Mouse (Mus musculus) c-Kit-positive CD71-positive TER-119-negative erythroid progenitor cells, embryonic 14.5 days (primary cell): Measurements from ENCODE around the gene Nat8f6.
"Not testable (repeated sequence)": the region's sequence is repeated elsewhere in the genome, so short reads cannot be mapped to it uniquely, and the experiment has no call there.

Experiments used
- DNase-seq: peaks from one replicate; pipeline ENCODE4 v3.0.0-alpha.2; 2013; ENCODE audit warnings: low read depth

Nat8f6 gene

DNA sequence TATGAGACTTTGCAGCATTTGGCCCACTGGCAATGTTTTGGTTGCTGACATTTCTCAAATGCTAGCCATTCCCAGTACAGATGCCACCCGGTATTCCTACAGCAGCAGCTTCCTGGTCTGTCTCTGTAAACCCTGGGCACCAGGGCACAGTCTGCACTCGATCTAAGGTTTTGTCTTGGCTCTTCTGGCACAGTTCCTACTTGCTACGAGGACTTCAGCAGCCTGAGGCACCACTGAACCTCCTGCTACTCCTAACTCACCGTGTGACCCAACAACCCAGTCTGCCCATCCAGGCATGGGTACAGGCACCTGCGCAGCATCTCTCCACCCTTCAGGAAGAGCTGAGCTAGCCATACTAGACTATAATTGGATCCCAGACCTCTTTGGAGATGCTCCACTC lies 15.3 kb upstream of the Nat8f6 start:
- DNase-seq = not testable (repeated sequence)

DNA sequence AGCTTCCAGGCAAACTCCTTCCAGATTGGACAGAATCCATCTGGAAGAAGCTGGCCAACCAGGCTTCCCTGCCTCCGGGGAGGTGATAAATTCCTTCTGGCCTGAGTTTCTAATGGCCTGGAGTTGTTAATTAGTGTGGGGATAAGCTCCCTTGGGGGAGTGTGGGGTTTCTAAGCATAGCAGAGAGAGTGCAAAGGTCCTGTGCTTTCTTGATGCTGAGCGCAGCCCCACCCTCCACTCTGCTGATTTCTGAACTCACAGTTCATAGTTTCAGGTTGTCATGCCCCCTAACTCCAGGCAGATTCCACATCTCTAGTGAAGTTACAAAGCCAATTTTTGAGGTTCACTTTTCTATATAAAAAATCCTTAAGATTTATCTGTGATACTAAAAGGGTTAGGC lies 14.3 kb upstream of the Nat8f6 start:
- not testable (repeated sequence) for DNase-seq

DNA sequence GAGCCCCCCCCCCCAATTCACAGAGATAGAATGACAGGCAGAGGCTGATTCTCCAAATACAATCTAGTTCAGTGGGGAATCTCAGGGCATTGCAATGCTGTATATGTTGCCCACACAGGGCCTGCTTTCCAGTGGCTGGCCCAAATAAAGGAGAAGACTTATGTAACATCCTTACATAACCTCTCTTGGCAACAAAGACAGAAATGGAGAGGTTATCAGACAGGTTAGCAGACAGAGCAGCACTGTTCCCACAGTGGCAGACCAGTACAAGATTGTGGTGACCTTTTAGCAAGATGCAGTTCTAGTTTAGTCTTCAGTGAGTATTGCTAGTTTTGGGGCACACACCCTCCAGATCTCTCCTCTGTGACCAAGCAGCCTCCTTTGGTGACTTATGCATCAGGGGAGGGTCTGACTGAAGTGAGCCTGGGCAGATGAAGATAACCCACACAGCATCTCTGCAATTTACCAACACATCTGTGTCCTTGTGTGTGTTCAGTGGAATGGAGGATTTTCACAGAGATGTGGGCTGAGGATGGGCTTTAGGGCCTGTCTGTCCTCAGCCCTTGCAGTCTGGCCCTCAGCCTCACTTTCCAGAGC lies 13.8 kb upstream of the Nat8f6 start:
- DNase-seq = not testable (repeated sequence)

DNA sequence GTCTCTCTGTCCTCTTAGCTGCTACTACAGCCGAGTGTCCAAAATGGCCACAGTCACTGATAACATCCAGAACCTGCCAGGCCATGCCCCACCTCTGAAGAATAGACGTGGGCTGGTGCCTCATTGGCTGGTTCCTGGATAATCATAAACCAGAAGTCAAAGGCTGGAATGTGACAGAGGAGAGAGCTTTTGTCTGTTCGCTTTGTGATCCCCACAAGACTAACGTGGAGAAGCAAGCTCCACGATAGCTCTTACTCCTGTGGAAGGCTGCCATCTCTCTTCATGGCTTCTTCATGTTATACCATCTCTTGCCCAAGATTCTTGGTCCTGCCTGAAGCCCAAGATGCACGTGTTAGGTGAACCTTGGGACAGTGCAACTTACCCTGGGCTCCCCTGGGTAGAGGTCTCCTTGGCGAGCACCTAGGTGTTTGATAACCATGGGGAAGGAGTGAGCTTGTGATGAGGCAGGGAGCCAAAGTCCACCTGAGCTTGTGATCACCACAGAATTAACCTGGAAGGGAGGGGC lies 11.1 kb upstream of the Nat8f6 start, which contains the start of gene Nat8:
Gene Nat8 (minus strand): TSS at position 287 of the 526 bp plus-strand sequence.
- no peak for DNase-seq

DNA sequence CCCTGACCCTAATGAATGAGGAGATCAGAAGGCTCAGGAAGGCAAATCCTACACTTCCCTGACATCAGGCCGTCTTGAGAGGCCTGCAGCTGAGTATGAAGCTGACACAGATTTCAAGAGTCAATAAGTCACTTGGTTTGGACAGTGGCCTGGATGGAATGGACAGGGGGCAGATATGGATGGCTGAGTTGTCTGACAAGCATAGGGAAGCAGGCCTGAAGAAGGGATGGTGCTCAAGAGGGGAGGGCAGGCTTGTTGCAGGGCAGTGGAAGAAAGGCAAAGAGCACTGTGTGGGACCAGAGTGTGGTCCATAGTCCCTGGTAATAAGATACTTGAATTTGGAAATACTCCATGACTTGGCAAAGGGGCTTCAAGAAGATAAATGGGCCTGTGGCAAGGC lies 8.7 kb upstream of the Nat8f6 start:
- no peak for DNase-seq

DNA sequence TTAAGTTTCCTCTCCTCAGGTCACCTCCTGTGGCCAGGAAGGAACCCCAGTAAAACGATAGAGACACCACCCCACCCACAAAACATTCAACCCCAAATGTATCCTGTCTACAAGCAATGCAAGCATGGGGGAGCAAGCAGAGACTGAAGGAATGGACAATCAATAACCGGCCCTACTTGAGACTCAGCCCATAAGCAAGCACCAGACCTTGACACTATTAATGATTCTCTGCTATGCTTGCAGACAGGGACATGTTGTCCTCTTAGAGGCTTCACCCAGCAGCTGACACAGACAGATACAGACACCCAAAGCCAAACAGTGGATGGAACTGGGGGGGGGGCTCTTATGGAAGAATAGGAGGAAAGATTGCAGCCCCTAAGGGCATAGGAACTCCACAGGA lies 5.1 kb upstream of the Nat8f6 start:
- no peak for DNase-seq

DNA sequence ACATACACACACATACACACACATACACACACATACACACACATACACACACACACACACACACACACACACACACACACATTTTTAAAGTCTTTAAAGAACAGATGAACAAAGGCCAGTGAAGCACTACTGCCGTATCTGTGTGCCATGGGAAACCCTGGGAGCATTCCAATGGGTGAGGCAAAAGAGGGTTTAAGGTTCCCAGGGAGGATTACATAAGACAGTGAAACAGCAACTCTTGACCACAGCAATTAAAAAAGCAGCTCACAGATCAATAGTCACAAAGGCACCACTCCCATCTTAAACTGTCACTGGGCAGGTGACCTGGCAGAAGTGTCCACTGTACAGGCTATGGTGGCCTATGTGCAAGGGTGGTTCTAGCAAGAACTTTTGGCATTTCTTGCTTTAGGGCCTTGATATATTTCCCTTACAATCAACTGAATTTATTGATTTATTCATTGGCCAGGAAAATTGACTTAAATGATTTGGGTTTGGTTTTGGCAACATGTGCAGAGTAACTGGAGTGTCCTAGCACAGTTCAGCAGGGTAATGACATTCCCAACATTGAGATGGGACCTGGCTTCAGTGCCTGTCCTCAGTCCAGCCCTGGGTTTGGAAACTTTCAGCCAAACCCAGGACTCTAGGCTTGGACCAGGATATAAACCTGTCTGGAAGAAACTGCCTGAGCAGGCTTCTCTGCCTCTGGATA lies 2.8 kb upstream of the Nat8f6 start:
- DNase-seq = no peak

DNA sequence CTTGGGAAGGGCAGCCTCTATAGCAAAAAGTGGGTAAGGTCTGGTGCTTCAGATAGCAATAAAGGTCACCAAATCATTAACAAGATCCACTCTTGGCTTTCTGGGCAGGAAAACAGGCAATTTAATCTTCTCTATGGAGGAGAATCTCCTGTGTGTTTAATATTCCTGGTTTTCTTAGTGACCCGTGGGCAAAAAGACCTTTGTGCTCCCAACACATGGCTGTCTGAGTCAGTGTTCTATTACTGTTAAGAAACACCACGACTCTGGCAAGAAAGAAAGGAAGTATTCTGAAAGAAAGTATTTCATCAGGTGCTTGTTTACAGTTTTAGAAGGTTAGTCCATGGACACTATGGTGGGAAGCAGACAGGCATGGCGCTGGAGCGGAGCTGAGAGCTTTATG lies 1.5 kb upstream of the Nat8f6 start:
- DNase-seq = no peak

DNA sequence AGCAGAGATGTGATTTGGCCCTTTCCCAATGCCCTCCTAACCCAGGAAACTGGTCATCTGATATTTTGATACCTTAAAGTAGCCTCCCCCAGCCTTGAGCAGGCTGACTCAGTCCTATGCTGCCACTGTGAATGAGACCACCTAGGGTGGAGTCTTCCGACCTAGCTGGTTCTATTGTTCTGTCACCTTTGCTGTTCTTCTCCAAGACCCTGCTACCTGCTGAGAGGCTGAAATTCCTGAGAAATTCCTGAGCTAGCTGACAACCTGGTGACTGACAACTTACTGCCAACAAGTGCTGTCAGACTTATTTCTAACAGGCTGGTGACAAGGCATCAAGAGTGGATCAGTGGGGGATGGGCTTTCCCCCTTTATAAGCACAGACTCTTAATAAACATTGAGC lies 2.4 kb downstream of the Nat8f6 start:
- DNase-seq = no peak

DNA sequence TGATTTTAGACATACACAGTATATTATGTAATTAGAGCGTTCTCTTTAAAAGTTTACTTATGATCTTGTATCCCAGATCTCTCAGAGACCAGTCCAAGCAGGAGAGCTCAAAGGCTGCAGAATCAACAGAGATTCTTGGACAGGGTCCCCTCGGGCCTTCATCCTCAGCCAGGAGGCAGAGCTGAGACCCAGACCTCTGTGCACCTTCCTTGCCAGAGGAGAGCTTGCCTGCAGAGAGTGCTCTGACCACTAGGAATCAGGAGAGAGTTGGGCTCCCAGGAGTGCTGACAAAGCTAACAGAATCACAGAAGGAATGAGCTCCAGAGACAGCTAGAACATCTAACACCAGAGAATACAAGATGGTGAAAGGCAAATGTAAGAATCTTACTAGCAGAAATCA lies 7.4 kb downstream of the Nat8f6 start:
- DNase-seq = no peak

DNA sequence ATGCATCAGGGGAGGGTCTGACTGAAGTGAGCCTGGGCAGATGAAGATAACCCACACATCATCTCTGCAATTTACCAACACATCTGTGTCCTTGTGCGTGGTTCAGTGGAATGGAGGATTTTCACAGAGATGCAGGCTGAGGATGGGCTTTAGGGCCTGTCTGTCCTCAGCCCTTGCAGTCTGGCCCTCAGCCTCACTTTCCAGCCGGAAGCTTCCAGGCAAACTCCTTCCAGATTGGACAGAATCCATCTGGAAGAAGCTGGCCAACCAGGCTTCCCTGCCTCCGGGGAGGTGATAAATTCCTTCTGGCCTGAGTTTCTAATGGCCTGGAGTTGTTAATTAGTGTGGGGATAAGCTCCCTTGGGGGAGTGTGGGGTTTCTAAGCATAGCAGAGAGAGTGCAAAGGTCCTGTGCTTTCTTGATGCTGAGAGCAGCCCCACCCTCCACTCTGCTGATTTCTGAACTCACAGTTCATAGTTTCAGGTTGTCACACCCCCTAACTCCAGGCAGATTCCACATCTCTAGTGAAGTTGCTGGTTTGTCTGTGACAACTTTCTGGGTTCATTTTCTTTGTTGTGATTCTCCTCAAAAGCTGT lies 9.7 kb downstream of the Nat8f6 start:
- DNase-seq = not testable (repeated sequence)

DNA sequence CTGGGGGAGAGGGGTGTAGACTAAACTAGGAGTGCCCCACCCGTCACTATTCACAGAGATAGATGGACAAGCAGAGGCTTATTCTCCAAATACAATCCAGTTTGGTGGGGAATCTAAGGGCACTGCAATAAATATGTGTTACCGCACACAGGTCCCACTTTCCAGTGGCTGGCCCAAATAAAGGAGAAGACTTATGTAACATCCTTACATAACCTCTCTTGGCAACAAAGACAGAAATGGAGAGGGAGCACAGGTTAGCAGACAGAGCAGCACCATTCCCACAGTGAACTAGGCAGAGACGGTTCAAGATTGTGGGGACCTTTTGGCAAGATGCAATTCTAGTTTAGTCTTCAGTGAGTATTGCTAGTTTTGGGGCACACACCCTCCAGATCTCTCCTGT lies 10.2 kb downstream of the Nat8f6 start:
- not testable (repeated sequence) for DNase-seq

DNA sequence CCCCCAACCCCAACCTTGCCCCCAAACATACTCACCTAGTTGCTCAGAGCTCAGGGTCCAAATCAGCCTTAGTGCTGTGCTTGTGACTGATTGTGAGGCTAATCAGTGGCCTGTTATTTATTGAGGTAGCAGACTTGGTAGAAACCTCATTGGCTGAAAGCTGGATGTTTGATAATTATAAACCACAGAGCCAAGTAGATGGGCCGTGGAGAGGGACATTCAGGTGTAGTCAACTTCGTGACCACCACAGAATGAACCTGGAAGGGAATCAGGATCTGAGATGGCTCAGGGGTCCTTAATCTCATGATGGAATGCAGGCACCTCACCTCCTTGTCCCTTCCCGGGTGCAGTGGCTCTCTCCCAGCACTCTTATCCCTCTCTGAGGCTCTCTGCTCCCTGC lies 11.0 kb downstream of the Nat8f6 start:
- DNase-seq = not testable (repeated sequence)

DNA sequence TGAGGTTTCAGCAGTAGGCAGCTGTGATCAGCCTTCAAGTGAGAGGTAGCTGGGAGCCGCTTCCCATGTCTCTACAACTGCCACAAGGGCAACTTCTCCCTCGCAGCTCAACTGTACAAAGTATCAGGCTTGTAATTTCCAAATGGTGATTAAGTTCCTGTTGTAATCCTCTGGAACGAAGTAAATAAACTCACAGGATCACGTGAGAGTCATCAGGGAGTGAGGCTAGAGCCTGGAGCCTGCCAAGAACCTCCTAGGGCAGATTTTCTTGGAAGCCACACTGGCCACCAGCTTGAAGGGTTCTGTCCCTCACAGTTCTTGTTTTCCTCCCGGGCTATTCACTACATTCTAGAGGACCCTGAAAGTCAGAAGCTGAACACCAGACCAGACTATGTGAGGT lies 17.6 kb downstream of the Nat8f6 start:
- DNase-seq = not testable (repeated sequence)

DNA sequence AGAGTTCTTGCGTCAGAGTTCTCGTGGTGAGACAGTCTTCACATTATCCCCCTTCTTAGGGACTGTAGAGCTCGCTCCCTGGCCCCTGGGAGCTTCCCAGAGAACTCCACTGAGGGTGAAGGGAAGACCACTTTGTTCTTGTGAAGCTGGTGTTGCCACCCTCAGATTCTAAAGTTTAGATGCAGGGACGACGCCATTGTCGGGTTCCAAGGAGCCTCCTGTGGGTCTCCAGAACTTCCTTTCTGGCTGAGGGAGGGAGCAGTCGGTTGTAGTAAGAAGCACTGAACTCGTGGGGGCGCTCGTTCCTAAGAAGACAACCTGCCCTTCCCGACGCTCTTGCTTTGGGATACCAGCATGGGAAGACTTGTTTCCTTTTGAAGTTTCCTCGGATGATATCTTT lies 55.2 kb downstream of the Nat8f6 start, which contains the start of gene Nat8f3:
Gene Nat8f3 (minus strand): TSS at position 223 of the 400 bp plus-strand sequence.
- not testable (repeated sequence) for DNase-seq

DNA sequence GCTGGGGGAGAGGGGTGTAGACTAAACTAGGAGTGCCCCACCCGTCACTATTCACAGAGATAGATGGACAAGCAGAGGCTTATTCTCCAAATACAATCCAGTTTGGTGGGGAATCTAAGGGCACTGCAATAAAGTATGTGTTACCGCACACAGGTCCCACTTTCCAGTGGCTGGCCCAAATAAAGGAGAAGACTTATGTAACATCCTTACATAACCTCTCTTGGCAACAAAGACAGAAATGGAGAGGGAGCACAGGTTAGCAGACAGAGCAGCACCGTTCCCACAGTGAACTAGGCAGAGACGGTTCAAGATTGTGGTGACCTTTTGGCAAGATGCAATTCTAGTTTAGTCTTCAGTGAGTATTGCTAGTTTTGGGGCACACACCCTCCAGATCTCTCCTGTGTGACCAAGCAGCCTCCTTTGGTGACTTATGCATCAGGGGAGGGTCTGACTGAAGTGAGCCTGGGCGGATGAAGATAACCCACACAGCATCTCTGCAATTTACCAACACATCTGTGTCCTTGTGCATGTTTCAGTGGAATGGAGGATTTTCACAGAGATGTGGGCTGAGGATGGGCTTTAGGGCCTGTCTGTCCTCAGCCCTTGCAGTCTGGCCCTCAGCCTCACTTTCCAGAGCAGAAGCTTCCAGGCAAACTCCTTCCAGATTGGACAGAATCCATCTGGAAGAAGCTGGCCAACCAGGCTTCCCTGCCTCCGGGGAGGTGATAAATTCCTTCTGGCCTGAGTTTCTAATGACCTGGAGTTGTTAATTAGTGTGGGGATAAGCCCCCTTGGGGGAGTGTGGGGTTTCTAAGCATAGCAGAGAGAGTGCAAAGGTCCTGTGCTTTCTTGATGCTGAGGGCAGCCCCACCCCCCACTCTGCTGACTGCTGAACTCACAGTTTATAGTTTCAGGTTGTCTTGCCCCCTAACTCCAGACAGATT lies 57.4 kb downstream of the Nat8f6 start:
- DNase-seq = not testable (repeated sequence)

DNA sequence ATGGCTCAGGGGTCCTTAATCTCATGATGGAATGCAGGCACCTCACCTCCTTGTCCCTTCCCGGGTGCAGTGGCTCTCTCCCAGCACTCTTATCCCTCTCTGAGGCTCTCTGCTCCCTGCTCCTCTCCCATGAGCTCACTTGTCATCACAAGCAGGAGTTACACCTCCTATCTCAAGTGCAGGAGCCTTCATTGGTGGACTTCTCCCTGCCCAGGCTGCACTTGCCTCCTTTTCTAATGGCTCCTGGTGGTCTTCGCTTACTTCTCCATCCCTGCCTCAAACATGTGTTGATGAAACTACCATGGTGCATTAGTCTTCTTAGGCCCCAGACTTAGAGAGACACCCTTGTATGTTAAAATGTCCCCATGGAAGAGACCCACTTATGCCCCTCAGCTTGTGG lies 58.1 kb downstream of the Nat8f6 start:
- DNase-seq = not testable (repeated sequence)
